Mouse (Mus musculus) testis, adult 2 months (tissue): ENCODE measurements around the gene Ccnd3.

Experiments
- CTCF ChIP-seq: fragments of 200-500 bp; IDR thresholded peaks from 2 replicates; pipeline ENCODE4 v1.5.1; 2012; ENCODE audit warnings: low read depth, mild to moderate bottlenecking, inconsistent platforms, low read length, moderate library complexity; ENCODE audit not compliant: control insufficient read depth, insufficient read depth, insufficient replicate concordance
- POLR2A ChIP-seq: fragments of 200-500 bp; IDR thresholded peaks from 2 replicates; pipeline ENCODE4 v1.6.1; 2012; ENCODE audit warnings: low read depth, mild to moderate bottlenecking, inconsistent platforms, low read length, moderate library complexity; ENCODE audit not compliant: control insufficient read depth

- TF ChIP-seq CTCF (no peak), POLR2A (no peak)
These were observed 14.1 kb upstream of the Ccnd3 start for GRCm38 (mm10) chr17:47490791-47491190.
